Mouse (Mus musculus): ENCODE results near the gene Notch3. TPM values are rescaled to one million over a fixed set of nuclear protein-coding genes. Genes with fewer than 3 reads are reported as not detected.
"Not testable (repeated sequence)": the region's sequence is repeated elsewhere in the genome, so short reads cannot be mapped to it uniquely, and the experiment has no call there.

The Notch3 gene
- 7.6 and 9.0 TPM in 2 replicates for polyA plus RNA-seq (2015; fragmentation: Nextera tagmentation; extraction: Ambion mirVana)

- peak within 1 kb of the TSS; percentile 91 for H3K27ac ChIP-seq (replicated peaks)
- H3K4me2 ChIP-seq: peak within 1 kb of the TSS; percentile 76
- no peaks in the 10 kb centered on the region for H3K36me3 ChIP-seq
- H3K27me3 ChIP-seq: no peaks in the 10 kb centered on the region
- peak; percentile 4; the same call in 1 of the 2 replicates for ATAC-seq (ENCODE audit: low read depth)
- no peaks in the 10 kb centered on the region for H3K9me3 ChIP-seq
- H3K9ac ChIP-seq: peak within 1 kb of the TSS; percentile 78
- under 1% methylated on average over 37 of the region's 39 CpGs for WGBS
- H3K4me3 ChIP-seq: peak within 1 kb of the TSS; percentile 53
- H3K4me1 ChIP-seq (replicated peaks): peaks cover 51% of the 10 kb centered on the region
Measured at GRCm38 (mm10) chr17:32166687-32167086, at the start of gene Notch3. Notch3 (minus strand) TSS chr17:32166852.

GRCm38 (mm10) chr17:32215587-32215986, 48.9 kb upstream of the Notch3 start:
- not testable (repeated sequence) for H3K9ac ChIP-seq; H3K4me1 ChIP-seq (replicated peaks); H3K27me3 ChIP-seq; H3K9me3 ChIP-seq; H3K4me3 ChIP-seq; H3K4me2 ChIP-seq; ATAC-seq (ENCODE audit: low read depth); H3K27ac ChIP-seq (replicated peaks)
- H3K36me3 ChIP-seq: peaks cover 90% of the 10 kb centered on the region
- 74% methylated on average over 4 of the region's 4 CpGs for WGBS

- not testable (repeated sequence) for H3K4me2 ChIP-seq; ATAC-seq (ENCODE audit: low read depth); H3K9me3 ChIP-seq; H3K4me3 ChIP-seq; H3K9ac ChIP-seq; H3K27me3 ChIP-seq
- H3K27ac ChIP-seq (replicated peaks): 0 out of 2 replicates have a peak overlapping the region, but pooled peaks have one; percentile 9
- WGBS: 94% methylated on average over 6 of the region's 6 CpGs
- H3K36me3 ChIP-seq: peaks cover 98% of the 10 kb centered on the region
- peaks cover 18% of the 10 kb centered on the region; the same call in 1 of the 2 replicates for H3K4me1 ChIP-seq (replicated peaks)
Measured at GRCm38 (mm10) chr17:32211554-32211953, 44.9 kb upstream of the Notch3 start.

GRCm38 (mm10) chr17:32209752-32210151, 43.1 kb upstream of the Notch3 start:
- ATAC-seq (ENCODE audit: low read depth): peak; percentile 58; the same call in 1 of the 2 replicates
- Histone ChIP-seq H3K36me3 (peaks cover 97% of the 10 kb centered on the region), H3K4me2 (no peak overlapping the region), H3K27me3 (no peaks in the 10 kb centered on the region), H3K9ac (no peak overlapping the region), H3K4me1 (replicated peaks) (peaks cover 18% of the 10 kb centered on the region; the same call in 1 of the 2 replicates), H3K4me3 (no peak overlapping the region), H3K27ac (replicated peaks) (0 out of 2 replicates have a peak overlapping the region, but pooled peaks have one; percentile 59), H3K9me3 (no peaks in the 10 kb centered on the region)
- 33% methylated on average over 3 of the region's 3 CpGs for WGBS

- Histone ChIP-seq H3K27ac (replicated peaks) (peak overlapping the region; percentile 59), H3K27me3 (no peaks in the 10 kb centered on the region), H3K4me3 (no peak overlapping the region), H3K9ac (no peak overlapping the region), H3K4me2 (no peak overlapping the region), H3K9me3 (no peaks in the 10 kb centered on the region), H3K4me1 (replicated peaks) (peaks cover 18% of the 10 kb centered on the region; the same call in 1 of the 2 replicates), H3K36me3 (peaks cover 97% of the 10 kb centered on the region)
- ATAC-seq (ENCODE audit: low read depth): no peak
- WGBS: 69% methylated on average over 6 of the region's 6 CpGs
Measured at GRCm38 (mm10) chr17:32209144-32209543, 42.5 kb upstream of the Notch3 start.

GRCm38 (mm10) chr17:32207586-32208245, 41.1 kb upstream of the Notch3 start:
- WGBS: 85% methylated on average over 5 of the region's 5 CpGs
- peak overlapping the region; percentile 29; the same call in 1 of the 2 replicates for H3K27ac ChIP-seq (replicated peaks)
- H3K27me3 ChIP-seq: no peaks in the 10 kb centered on the region
- H3K4me3 ChIP-seq: no peak overlapping the region
- H3K9ac ChIP-seq: no peak overlapping the region
- H3K4me1 ChIP-seq (replicated peaks): peaks cover 18% of the 10 kb centered on the region; the same call in 1 of the 2 replicates
- no peaks in the 10 kb centered on the region for H3K9me3 ChIP-seq
- H3K4me2 ChIP-seq: no peak overlapping the region
- ATAC-seq (ENCODE audit: low read depth): no peak
- peaks cover 97% of the 10 kb centered on the region for H3K36me3 ChIP-seq

- Histone ChIP-seq H3K9ac (no peak overlapping the region), H3K27me3 (no peaks in the 10 kb centered on the region), H3K27ac (replicated peaks) (no peak overlapping the region), H3K36me3 (peaks cover 97% of the 10 kb centered on the region), H3K4me2 (no peak overlapping the region), H3K4me3 (no peak overlapping the region), H3K9me3 (no peaks in the 10 kb centered on the region), H3K4me1 (replicated peaks) (peaks cover 18% of the 10 kb centered on the region; the same call in 1 of the 2 replicates)
- ATAC-seq (ENCODE audit: low read depth): no peak
- WGBS: 93% methylated on average over 3 of the region's 3 CpGs
Measured at GRCm38 (mm10) chr17:32205345-32205744, 38.7 kb upstream of the Notch3 start.

GRCm38 (mm10) chr17:32202972-32203371, 36.3 kb upstream of the Notch3 start:
- H3K9me3 ChIP-seq: no peaks in the 10 kb centered on the region
- H3K36me3 ChIP-seq: peaks cover 99% of the 10 kb centered on the region
- H3K27ac ChIP-seq (replicated peaks): no peak overlapping the region
- no peak overlapping the region for H3K4me3 ChIP-seq
- 0 out of 2 replicates have a peak, but pooled peaks cover 4% of the 10 kb centered on the region for H3K4me1 ChIP-seq (replicated peaks)
- H3K9ac ChIP-seq: no peak overlapping the region
- ATAC-seq (ENCODE audit: low read depth): no peak
- H3K27me3 ChIP-seq: no peaks in the 10 kb centered on the region
- 91% methylated on average over 3 of the region's 3 CpGs for WGBS
- H3K4me2 ChIP-seq: no peak overlapping the region

- Histone ChIP-seq H3K9ac (no peak overlapping the region), H3K4me1 (replicated peaks) (no peaks in the 10 kb centered on the region), H3K9me3 (no peaks in the 10 kb centered on the region), H3K36me3 (peaks cover 99% of the 10 kb centered on the region), H3K27me3 (no peaks in the 10 kb centered on the region), H3K4me3 (no peak overlapping the region), H3K27ac (replicated peaks) (no peak overlapping the region), H3K4me2 (no peak overlapping the region)
- no peak for ATAC-seq (ENCODE audit: low read depth)
- WGBS: 81% methylated on average over 4 of the region's 5 CpGs
Measured at GRCm38 (mm10) chr17:32201086-32201485, 34.4 kb upstream of the Notch3 start.

GRCm38 (mm10) chr17:32199796-32200195, 33.1 kb upstream of the Notch3 start:
- no peak overlapping the region for H3K27ac ChIP-seq (replicated peaks)
- H3K4me3 ChIP-seq: no peak overlapping the region
- H3K36me3 ChIP-seq: peaks cover 95% of the 10 kb centered on the region
- no peak overlapping the region for H3K4me2 ChIP-seq
- WGBS: 90% methylated on average over 2 of the region's 2 CpGs
- no peaks in the 10 kb centered on the region for H3K4me1 ChIP-seq (replicated peaks)
- no peak for ATAC-seq (ENCODE audit: low read depth)
- H3K27me3 ChIP-seq: no peaks in the 10 kb centered on the region
- H3K9ac ChIP-seq: no peak overlapping the region
- no peaks in the 10 kb centered on the region for H3K9me3 ChIP-seq

- Histone ChIP-seq H3K36me3 (peaks cover 69% of the 10 kb centered on the region), H3K27ac (replicated peaks) (no peak overlapping the region), H3K4me1 (replicated peaks) (no peaks in the 10 kb centered on the region), H3K9me3 (no peaks in the 10 kb centered on the region), H3K4me2 (no peak overlapping the region), H3K9ac (no peak overlapping the region), H3K27me3 (no peaks in the 10 kb centered on the region), H3K4me3 (no peak overlapping the region)
- no peak for ATAC-seq (ENCODE audit: low read depth)
- WGBS: 85% methylated on average over 14 of the region's 14 CpGs
Measured at GRCm38 (mm10) chr17:32197156-32197555, 30.5 kb upstream of the Notch3 start.

- no peak for ATAC-seq (ENCODE audit: low read depth)
- Histone ChIP-seq H3K9me3 (no peaks in the 10 kb centered on the region), H3K9ac (no peak overlapping the region), H3K4me1 (replicated peaks) (no peaks in the 10 kb centered on the region), H3K27ac (replicated peaks) (no peak overlapping the region), H3K36me3 (peaks cover 55% of the 10 kb centered on the region), H3K4me2 (no peak overlapping the region), H3K4me3 (no peak overlapping the region), H3K27me3 (no peaks in the 10 kb centered on the region)
- 94% methylated on average over 5 of the region's 5 CpGs for WGBS
Measured at GRCm38 (mm10) chr17:32195725-32196124, 29.1 kb upstream of the Notch3 start.
